Mouse (Mus musculus): Measurements from ENCODE around the gene Nudt8. TPM values are rescaled to one million over a fixed set of nuclear protein-coding genes. Genes with fewer than 3 reads are reported as not detected.
"Not testable (repeated sequence)": the region's sequence is repeated elsewhere in the genome, so short reads cannot be mapped to it uniquely, and the experiment has no call there.

Gene Nudt8
- polyA plus RNA-seq, 1 experiment from 2014 or later: 53.0 TPM

- H3K4me3 ChIP-seq: no peak overlapping the region
- no peaks in the 10 kb centered on the region for H3K9me3 ChIP-seq (replicated peaks)
- no peaks in the 10 kb centered on the region for H3K27me3 ChIP-seq
- H3K36me3 ChIP-seq: peaks cover 8% of the 10 kb centered on the region; the same call in 1 of the 2 replicates
- H3K4me2 ChIP-seq: no peak overlapping the region
- no peak overlapping the region for H3K9ac ChIP-seq
- ATAC-seq (replicated peaks; ENCODE audit: insufficient number of reproducible peaks, insufficient read depth, low FRiP score, low read depth): no peak
- no peak overlapping the region for H3K27ac ChIP-seq
- H3K4me1 ChIP-seq (replicated peaks): peaks cover 25% of the 10 kb centered on the region
These were observed 14.4 kb downstream of the Nudt8 start for GRCm38 (mm10) chr19:4014802-4015201.

- Histone ChIP-seq H3K36me3 (no peaks in the 10 kb centered on the region), H3K9me3 (replicated peaks) (no peaks in the 10 kb centered on the region), H3K27me3 (no peaks in the 10 kb centered on the region), H3K4me2 (no peak overlapping the region), H3K4me3 (no peak overlapping the region), H3K4me1 (replicated peaks) (peaks cover 25% of the 10 kb centered on the region), H3K27ac (no peak overlapping the region), H3K9ac (no peak overlapping the region)
- ATAC-seq (replicated peaks; ENCODE audit: insufficient number of reproducible peaks, insufficient read depth, low FRiP score, low read depth): no peak
- 47% methylated on average over 5 of the region's 5 CpGs for WGBS
These were observed 15.3 kb downstream of the Nudt8 start for GRCm38 (mm10) chr19:4015635-4016034.

GRCm38 (mm10) chr19:4017921-4018587 is 17.7 kb downstream of the Nudt8 start:
- H3K9me3 ChIP-seq (replicated peaks): no peaks in the 10 kb centered on the region
- no peak overlapping the region for H3K4me3 ChIP-seq
- no peaks in the 10 kb centered on the region for H3K27me3 ChIP-seq
- no peaks in the 10 kb centered on the region for H3K36me3 ChIP-seq
- no peak overlapping the region for H3K27ac ChIP-seq
- no peak overlapping the region for H3K4me2 ChIP-seq
- H3K4me1 ChIP-seq (replicated peaks): peaks cover 11% of the 10 kb centered on the region
- no peak overlapping the region for H3K9ac ChIP-seq
- ATAC-seq (replicated peaks; ENCODE audit: insufficient number of reproducible peaks, insufficient read depth, low FRiP score, low read depth): no peak
- WGBS: 64% methylated on average over 10 of the region's 10 CpGs

DNA sequence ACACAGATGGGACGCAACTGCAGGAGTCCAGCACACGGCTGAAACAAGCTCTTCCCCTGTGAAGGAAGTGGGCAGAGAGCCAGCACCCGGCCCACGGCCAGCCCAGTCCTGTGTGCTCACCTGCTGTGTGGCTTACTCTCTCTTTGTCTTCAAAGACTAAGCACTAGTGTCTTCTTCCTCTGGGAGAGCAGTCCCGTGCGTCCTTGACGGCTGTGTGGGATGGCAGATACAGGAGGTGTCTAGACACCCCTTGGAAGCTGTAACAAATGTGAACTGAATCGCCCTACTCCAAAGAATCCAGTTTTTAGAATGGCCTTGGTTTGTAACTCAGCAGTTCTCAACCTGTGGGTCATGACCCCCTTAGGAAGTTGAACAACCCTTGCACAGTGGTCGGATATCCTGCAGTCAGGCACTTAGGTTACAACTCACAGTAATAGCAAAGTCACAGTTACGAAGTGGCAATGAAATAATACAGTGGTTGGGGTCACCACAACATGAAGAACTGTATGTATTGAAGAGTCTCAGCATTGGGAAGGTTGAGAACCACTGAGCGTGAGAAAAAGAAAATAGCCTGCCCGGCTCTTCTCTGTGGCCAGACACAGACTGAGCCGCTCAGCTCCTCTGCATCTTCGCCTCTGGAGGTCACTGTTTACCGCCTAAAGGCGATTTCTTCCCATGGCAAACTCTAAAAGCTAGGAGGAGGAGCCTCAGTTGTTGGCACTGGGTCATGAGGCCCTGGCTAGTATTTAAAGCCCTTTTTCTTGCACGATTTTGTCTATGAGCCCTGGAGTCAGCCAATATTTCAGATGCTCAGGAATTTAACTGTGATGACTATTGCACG is 18.6 kb downstream of the Nudt8 start:
- WGBS: 29% methylated on average over 18 of the region's 18 CpGs
- Histone ChIP-seq H3K4me1 (replicated peaks) (peaks cover 8% of the 10 kb centered on the region; the same call in 1 of the 2 replicates), H3K27me3 (no peaks in the 10 kb centered on the region), H3K4me3 (no peak overlapping the region), H3K9ac (no peak overlapping the region), H3K27ac (no peak overlapping the region), H3K4me2 (no peak overlapping the region), H3K36me3 (no peaks in the 10 kb centered on the region), H3K9me3 (replicated peaks) (no peaks in the 10 kb centered on the region)
- peak; percentile 81 for ATAC-seq (replicated peaks; ENCODE audit: insufficient number of reproducible peaks, insufficient read depth, low FRiP score, low read depth)

DNA sequence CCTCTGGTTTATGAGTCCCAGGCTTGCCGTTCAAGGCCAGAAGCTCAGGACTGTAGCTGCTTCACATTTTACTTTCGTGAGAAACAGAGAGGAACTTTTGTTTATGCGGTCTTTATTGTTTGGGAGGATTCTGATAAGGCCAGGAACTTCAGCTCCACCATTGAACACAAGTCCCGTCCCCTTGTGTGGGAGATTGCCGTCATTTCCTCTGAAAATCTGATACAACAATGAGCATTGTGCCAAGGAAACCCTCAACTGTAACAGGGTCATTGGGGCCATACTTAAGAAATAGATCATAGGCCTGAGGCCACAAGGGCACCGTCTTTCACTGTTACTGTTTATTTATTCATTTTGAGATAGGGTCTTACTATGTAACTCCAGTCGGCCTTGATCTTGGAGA is 22.8 kb downstream of the Nudt8 start:
- WGBS: 69% methylated on average over 7 of the region's 7 CpGs
- Histone ChIP-seq H3K9me3 (replicated peaks) (no peaks in the 10 kb centered on the region; the same call in 1 of the 2 replicates), H3K27me3 (no peaks in the 10 kb centered on the region), H3K36me3 (no peaks in the 10 kb centered on the region), H3K4me2 (no peak overlapping the region), H3K4me1 (replicated peaks) (peaks cover 8% of the 10 kb centered on the region; the same call in 1 of the 2 replicates), H3K4me3 (no peak overlapping the region), H3K9ac (no peak overlapping the region), H3K27ac (no peak overlapping the region)
- ATAC-seq (replicated peaks; ENCODE audit: insufficient number of reproducible peaks, insufficient read depth, low FRiP score, low read depth): no peak

DNA sequence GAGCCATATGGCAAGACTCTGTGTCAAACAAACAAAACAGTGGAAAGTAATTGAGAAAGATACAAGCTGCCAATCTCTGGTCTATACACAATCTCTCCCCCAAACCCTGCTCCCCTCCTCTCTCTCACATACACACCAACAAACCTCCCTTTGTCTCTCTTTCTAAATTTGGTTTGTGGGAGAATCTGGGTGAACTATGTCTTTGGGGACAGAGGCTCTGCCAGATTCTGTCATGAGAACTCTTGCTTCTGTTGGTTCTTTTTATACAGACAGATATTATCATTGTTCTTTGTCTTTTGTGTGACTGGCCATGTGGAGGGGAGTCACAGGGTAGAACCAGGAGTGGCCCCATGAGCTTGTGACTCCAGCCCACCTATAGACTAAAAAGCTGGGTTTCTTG is 27.2 kb downstream of the Nudt8 start:
- no peaks in the 10 kb centered on the region for H3K4me1 ChIP-seq (replicated peaks)
- H3K4me2 ChIP-seq: no peak overlapping the region
- H3K27me3 ChIP-seq: no peaks in the 10 kb centered on the region
- no peak overlapping the region for H3K9ac ChIP-seq
- H3K27ac ChIP-seq: no peak overlapping the region
- no peaks in the 10 kb centered on the region; the same call in 1 of the 2 replicates for H3K9me3 ChIP-seq (replicated peaks)
- H3K4me3 ChIP-seq: no peak overlapping the region
- no peak for ATAC-seq (replicated peaks; ENCODE audit: insufficient number of reproducible peaks, insufficient read depth, low FRiP score, low read depth)
- no peaks in the 10 kb centered on the region for H3K36me3 ChIP-seq

GRCm38 (mm10) chr19:4032668-4033067 is 32.3 kb downstream of the Nudt8 start:
- Histone ChIP-seq H3K27ac (no peak overlapping the region), H3K4me1 (replicated peaks) (peaks cover 13% of the 10 kb centered on the region), H3K9ac (no peak overlapping the region), H3K36me3 (no peaks in the 10 kb centered on the region; the same call in 1 of the 2 replicates), H3K4me2 (no peak overlapping the region), H3K27me3 (no peaks in the 10 kb centered on the region), H3K4me3 (no peak overlapping the region), H3K9me3 (replicated peaks) (no peaks in the 10 kb centered on the region)
- ATAC-seq (replicated peaks; ENCODE audit: insufficient number of reproducible peaks, insufficient read depth, low FRiP score, low read depth): no peak
- WGBS: 49% methylated on average over 7 of the region's 7 CpGs

- no peaks in the 10 kb centered on the region for H3K9me3 ChIP-seq (replicated peaks)
- no peaks in the 10 kb centered on the region; the same call in 1 of the 2 replicates for H3K36me3 ChIP-seq
- H3K4me3 ChIP-seq: no peak overlapping the region
- H3K9ac ChIP-seq: no peak overlapping the region
- peaks cover 17% of the 10 kb centered on the region for H3K4me1 ChIP-seq (replicated peaks)
- H3K27me3 ChIP-seq: no peaks in the 10 kb centered on the region
- ATAC-seq (replicated peaks; ENCODE audit: insufficient number of reproducible peaks, insufficient read depth, low FRiP score, low read depth): no peak
- H3K4me2 ChIP-seq: no peak overlapping the region
- H3K27ac ChIP-seq: no peak overlapping the region
- WGBS: 56% methylated on average over 3 of the region's 3 CpGs
These were observed 32.9 kb downstream of the Nudt8 start for GRCm38 (mm10) chr19:4033298-4033697.

DNA sequence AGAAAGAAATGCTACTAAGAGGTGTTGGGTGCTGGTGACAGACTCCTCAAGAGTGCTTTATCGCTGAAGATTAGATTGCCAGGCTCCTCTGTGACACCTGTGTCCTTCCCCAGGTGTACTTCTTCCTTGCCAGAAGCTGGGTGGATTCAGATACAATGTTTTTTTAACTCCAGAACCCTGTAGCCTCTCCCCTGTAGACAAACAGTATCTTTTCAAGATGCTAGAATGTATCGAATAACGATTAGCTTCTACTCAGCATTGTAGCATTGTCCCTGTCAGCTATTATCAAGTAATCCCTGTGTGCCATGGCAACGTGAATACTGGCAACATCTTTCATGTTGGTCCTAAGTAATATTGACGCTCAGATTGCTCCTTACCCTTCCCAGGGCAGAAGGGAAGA is 33.4 kb downstream of the Nudt8 start:
- peaks cover 19% of the 10 kb centered on the region for H3K4me1 ChIP-seq (replicated peaks)
- H3K4me3 ChIP-seq: no peak overlapping the region
- no peak for ATAC-seq (replicated peaks; ENCODE audit: insufficient number of reproducible peaks, insufficient read depth, low FRiP score, low read depth)
- H3K9ac ChIP-seq: no peak overlapping the region
- 68% methylated on average over 5 of the region's 5 CpGs for WGBS
- H3K27me3 ChIP-seq: no peaks in the 10 kb centered on the region
- H3K4me2 ChIP-seq: no peak overlapping the region
- H3K9me3 ChIP-seq (replicated peaks): no peaks in the 10 kb centered on the region
- H3K36me3 ChIP-seq: no peaks in the 10 kb centered on the region; the same call in 1 of the 2 replicates
- H3K27ac ChIP-seq: no peak overlapping the region

- Histone ChIP-seq H3K4me2 (peak overlapping the region; percentile 20; the same call in 1 of the 2 replicates), H3K9ac (no peak overlapping the region), H3K27ac (no peak overlapping the region), H3K4me3 (no peak overlapping the region), H3K36me3 (no peaks in the 10 kb centered on the region; the same call in 1 of the 2 replicates), H3K9me3 (replicated peaks) (no peaks in the 10 kb centered on the region), H3K27me3 (no peaks in the 10 kb centered on the region), H3K4me1 (replicated peaks) (peaks cover 19% of the 10 kb centered on the region)
- no peak for ATAC-seq (replicated peaks; ENCODE audit: insufficient number of reproducible peaks, insufficient read depth, low FRiP score, low read depth)
- 75% methylated on average over 12 of the region's 12 CpGs for WGBS
These were observed 36.1 kb downstream of the Nudt8 start for GRCm38 (mm10) chr19:4036327-4037045.

GRCm38 (mm10) chr19:4037154-4037787 is 36.9 kb downstream of the Nudt8 start:
- not testable (repeated sequence) for H3K27me3 ChIP-seq; H3K36me3 ChIP-seq; H3K9me3 ChIP-seq (replicated peaks); ATAC-seq (replicated peaks; ENCODE audit: insufficient number of reproducible peaks, insufficient read depth, low FRiP score, low read depth)
- H3K27ac ChIP-seq: peak overlapping the region; percentile 78
- H3K4me1 ChIP-seq (replicated peaks): peaks cover 22% of the 10 kb centered on the region
- WGBS: 24% methylated on average over 8 of the region's 8 CpGs
- H3K9ac ChIP-seq: peak overlapping the region; percentile 74
- H3K4me3 ChIP-seq: peak overlapping the region; percentile 76
- H3K4me2 ChIP-seq: peak overlapping the region; percentile 73

All from heart, embryonic 15.5 days (tissue).